Mouse (Mus musculus) ES-Bruce4 (cell line): Measurements from ENCODE around the gene Plcg1.

Experiments
- CTCF ChIP-seq: IDR thresholded peaks from one replicate; pipeline ENCODE4 v1.8.1; 2011; ENCODE audit warnings: low read depth, low read length
- EP300 ChIP-seq: IDR thresholded peaks from 2 replicates; pipeline ENCODE4 v1.6.1; 2011; ENCODE audit warnings: low read depth, low read length; ENCODE audit not compliant: insufficient read depth

DNA sequence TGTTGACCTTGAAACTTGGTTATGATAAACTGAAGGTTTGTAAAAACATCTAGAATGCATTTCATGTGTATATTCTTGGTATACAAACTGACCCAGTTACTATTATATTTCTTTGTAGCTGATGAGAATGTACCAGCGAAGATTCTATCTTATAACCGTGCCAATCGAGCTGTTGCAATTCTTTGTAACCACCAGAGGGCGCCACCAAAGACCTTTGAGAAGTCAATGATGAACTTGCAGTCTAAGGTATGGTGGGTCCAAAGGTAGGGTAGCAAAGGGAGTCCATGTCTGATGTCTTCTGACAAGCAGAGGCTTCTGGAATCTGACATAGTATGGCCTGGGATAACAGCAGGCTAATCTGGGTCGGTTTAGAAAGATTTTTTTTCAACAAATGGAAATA lies 13.8 kb upstream of the Plcg1 start:
- TF ChIP-seq CTCF (peak; percentile 3), EP300 (no peak)
